Mouse (Mus musculus): ENCODE measurements around the gene Rps6ka5. TPM values are rescaled to one million over a fixed set of nuclear protein-coding genes. Genes with fewer than 3 reads are reported as not detected.

The Rps6ka5 gene
- polyA plus RNA-seq (2014; fragmentation: Nextera tagmentation; extraction: Ambion mirVana) = 4.8 and 5.2 TPM in 2 replicates

DNA sequence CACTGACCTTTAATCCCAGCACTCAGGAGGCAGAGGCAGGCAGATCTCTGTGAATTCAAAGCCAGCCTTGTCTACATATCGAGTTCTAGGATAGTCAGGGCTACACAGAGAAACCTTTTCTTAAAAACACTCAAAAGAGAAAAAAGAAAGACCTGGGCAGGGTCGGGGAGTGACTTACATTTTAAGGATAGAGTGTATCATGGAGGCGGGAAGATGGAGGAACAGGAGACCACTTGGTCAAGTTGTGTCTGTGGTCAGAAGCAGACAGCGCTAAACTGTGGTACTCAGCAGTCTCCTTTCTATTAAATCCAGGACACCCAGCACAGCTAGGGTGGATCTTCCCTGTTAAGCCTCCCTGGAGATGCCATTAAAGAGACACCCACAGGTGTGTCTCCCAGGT is at the start of gene Rps6ka5:
Gene Rps6ka5, minus strand, starts transcription at position 333 of the 400 bp plus-strand sequence.
- Histone ChIP-seq H3K27me3 (replicated peaks; ENCODE audit: control insufficient read depth, insufficient read depth, low read length) (no peaks in the 10 kb centered on the region), H3K9me3 (ENCODE audit: control insufficient read depth, low read length) (no peaks in the 10 kb centered on the region), H3K4me3 (ENCODE audit: low read depth, low read length) (peak within 1 kb of the TSS; percentile 84; the same call in 1 of the 2 replicates), H3K9ac (ENCODE audit: low read depth, low read length) (no peak within 1 kb of the TSS), H3K27ac (replicated peaks; ENCODE audit: low read depth, low read length) (no peak within 1 kb of the TSS), H3K4me1 (ENCODE audit: control insufficient read depth, insufficient read depth, low read length) (peaks cover 16% of the 10 kb centered on the region), H3K36me3 (ENCODE audit: control insufficient read depth, insufficient read depth, low read length) (no peaks in the 10 kb centered on the region), H3K4me2 (ENCODE audit: low read depth, low read length) (peak within 1 kb of the TSS; percentile 93)
- DNase-seq (ENCODE audit: low spot score) (no peak), ATAC-seq (ENCODE audit: low read depth) (no peak)
- 92% methylated on average over 4 of the region's 4 CpGs for WGBS

DNA sequence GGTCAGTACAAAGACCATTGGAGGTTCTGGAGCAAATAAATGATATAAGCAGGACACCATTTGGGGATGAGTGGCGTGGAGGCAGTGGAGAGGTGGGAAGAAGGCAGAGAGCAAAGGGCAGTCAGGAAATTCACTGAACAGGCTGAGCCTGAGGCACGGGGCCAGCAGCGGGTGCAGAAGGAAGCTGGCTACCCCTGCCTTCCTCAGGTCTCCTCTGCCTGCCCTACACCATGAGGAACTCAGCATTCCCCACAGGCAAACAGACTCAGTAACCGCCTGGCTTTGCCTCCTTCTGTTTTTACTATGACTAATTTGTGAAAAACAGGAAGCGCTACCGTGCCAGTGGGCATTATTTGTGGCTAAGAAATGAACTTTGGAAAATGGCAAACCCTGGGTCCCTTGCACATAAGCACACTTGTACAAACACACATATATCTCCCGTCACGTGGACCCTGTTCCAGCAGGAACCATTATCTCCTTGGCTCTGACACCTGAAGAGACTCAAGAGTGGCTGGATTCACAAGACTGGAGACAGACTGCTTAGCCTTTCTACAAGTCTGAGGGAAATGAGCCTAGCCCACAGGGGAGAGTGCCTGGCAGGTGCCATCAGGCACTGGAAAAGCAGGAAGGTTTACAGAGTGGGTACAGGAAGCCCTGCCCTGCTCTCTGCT is 49.3 kb upstream of the Rps6ka5 start:
- ATAC-seq (ENCODE audit: low read depth) (no peak), DNase-seq (ENCODE audit: low spot score) (no peak)
- no peaks in the 10 kb centered on the region for H3K27me3 ChIP-seq (replicated peaks; ENCODE audit: control insufficient read depth, insufficient read depth, low read length)
- no peaks in the 10 kb centered on the region for H3K36me3 ChIP-seq (ENCODE audit: control insufficient read depth, insufficient read depth, low read length)
- H3K4me1 ChIP-seq (ENCODE audit: control insufficient read depth, insufficient read depth, low read length) = peaks cover 25% of the 10 kb centered on the region
- WGBS = 70% methylated on average over 8 of the region's 8 CpGs
- no peak overlapping the region for H3K4me3 ChIP-seq (ENCODE audit: low read depth, low read length)
- no peak overlapping the region for H3K9ac ChIP-seq (ENCODE audit: low read depth, low read length)
- no peak overlapping the region for H3K27ac ChIP-seq (replicated peaks; ENCODE audit: low read depth, low read length)
- no peak overlapping the region for H3K4me2 ChIP-seq (ENCODE audit: low read depth, low read length)
- no peaks in the 10 kb centered on the region for H3K9me3 ChIP-seq (ENCODE audit: control insufficient read depth, low read length)

DNA sequence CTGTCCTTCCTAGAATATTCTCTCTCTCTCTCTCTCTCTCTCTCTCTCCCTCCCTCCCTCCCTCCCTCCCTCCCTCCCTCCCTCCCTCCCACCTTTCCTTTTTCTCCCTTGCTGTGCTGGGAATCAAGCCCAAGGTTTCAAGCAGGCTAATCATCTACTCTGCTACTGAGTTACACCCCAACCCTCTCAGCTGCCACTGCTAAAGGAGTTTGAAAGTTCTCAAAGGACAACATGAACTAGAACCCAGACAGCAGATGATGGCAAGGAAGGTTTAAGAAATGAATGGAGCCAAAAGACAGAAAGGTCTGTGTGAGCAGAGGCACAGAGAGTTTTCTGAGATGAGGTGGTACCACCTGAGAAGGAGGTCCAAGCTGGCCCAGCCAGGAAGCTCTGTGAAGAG is 48.5 kb upstream of the Rps6ka5 start:
- DNase-seq (ENCODE audit: low spot score) (no peak), ATAC-seq (ENCODE audit: low read depth) (no peak)
- Histone ChIP-seq H3K4me3 (ENCODE audit: low read depth, low read length) (no peak overlapping the region), H3K36me3 (ENCODE audit: control insufficient read depth, insufficient read depth, low read length) (no peaks in the 10 kb centered on the region), H3K27ac (replicated peaks; ENCODE audit: low read depth, low read length) (no peak overlapping the region), H3K4me2 (ENCODE audit: low read depth, low read length) (no peak overlapping the region), H3K4me1 (ENCODE audit: control insufficient read depth, insufficient read depth, low read length) (peaks cover 25% of the 10 kb centered on the region), H3K27me3 (replicated peaks; ENCODE audit: control insufficient read depth, insufficient read depth, low read length) (no peaks in the 10 kb centered on the region), H3K9me3 (ENCODE audit: control insufficient read depth, low read length) (no peaks in the 10 kb centered on the region), H3K9ac (ENCODE audit: low read depth, low read length) (no peak overlapping the region)

DNA sequence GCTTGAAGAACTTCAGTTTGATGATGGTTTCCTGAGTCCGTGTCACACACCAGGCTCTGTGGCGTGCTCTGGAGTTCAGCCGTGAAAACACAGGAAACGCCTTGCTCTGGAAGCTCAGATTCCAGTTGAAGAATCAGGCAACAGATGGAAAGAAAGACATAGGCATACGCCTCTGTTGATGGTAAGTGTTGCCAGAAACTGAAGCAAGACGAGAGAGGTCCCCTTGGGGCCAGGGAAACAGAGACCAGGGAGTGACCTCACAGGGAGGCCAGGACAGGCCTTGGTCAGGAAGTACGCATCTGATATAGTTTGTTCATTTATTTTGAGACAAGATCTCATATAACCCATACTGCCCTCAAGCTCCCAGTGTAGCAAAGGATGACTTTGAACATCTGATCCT is 48.0 kb upstream of the Rps6ka5 start:
- ATAC-seq (ENCODE audit: low read depth) (no peak), DNase-seq (ENCODE audit: low spot score) (no peak)
- H3K9ac ChIP-seq (ENCODE audit: low read depth, low read length) = no peak overlapping the region
- H3K36me3 ChIP-seq (ENCODE audit: control insufficient read depth, insufficient read depth, low read length) = no peaks in the 10 kb centered on the region
- H3K27ac ChIP-seq (replicated peaks; ENCODE audit: low read depth, low read length) = no peak overlapping the region
- no peaks in the 10 kb centered on the region for H3K27me3 ChIP-seq (replicated peaks; ENCODE audit: control insufficient read depth, insufficient read depth, low read length)
- no peak overlapping the region for H3K4me2 ChIP-seq (ENCODE audit: low read depth, low read length)
- H3K4me3 ChIP-seq (ENCODE audit: low read depth, low read length) = no peak overlapping the region
- no peaks in the 10 kb centered on the region for H3K9me3 ChIP-seq (ENCODE audit: control insufficient read depth, low read length)
- WGBS = 53% methylated on average over 7 of the region's 7 CpGs
- peaks cover 23% of the 10 kb centered on the region for H3K4me1 ChIP-seq (ENCODE audit: control insufficient read depth, insufficient read depth, low read length)

DNA sequence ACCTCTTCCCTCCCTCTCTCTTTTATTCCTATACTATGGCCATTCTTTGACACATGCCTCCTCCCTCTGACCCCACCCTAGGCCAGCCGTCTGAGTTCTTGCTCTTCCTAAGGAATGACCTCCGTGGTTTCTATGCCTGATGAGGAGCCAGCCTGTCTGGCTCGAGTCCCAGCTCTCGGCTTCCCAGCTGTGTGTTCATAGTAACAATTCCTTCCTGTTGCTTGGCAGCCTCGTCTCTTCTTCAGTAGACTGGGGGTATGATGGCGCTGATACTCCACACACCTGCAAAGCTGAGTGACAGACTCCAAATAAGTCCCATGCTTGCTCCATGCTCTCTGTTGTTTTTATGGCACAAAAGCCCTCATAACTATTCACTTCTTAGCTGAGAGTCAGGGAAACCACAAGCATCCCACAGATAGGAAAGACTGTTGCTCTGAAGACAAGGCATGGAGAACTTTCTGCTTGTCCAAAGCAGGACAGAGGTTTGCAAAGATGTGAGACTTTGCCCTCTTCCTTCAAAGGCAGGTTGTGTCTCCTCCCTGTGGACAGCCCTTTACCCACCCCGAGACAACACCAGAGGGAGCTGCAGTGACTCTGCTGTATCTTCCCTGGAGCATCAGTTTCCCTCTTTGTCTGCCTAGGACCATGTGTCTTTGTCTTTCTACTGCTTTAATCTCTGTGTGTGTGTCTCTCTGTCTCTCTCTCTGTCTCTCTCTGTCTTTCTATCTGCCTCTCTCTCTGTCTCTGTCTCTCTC is 45.6 kb upstream of the Rps6ka5 start:
- Histone ChIP-seq H3K9ac (ENCODE audit: low read depth, low read length) (no peak overlapping the region), H3K9me3 (ENCODE audit: control insufficient read depth, low read length) (no peaks in the 10 kb centered on the region), H3K36me3 (ENCODE audit: control insufficient read depth, insufficient read depth, low read length) (no peaks in the 10 kb centered on the region), H3K4me1 (ENCODE audit: control insufficient read depth, insufficient read depth, low read length) (peaks cover 8% of the 10 kb centered on the region; the same call in 1 of the 2 replicates), H3K4me2 (ENCODE audit: low read depth, low read length) (no peak overlapping the region; the same call in 1 of the 2 replicates), H3K27me3 (replicated peaks; ENCODE audit: control insufficient read depth, insufficient read depth, low read length) (no peaks in the 10 kb centered on the region), H3K27ac (replicated peaks; ENCODE audit: low read depth, low read length) (no peak overlapping the region), H3K4me3 (ENCODE audit: low read depth, low read length) (no peak overlapping the region)
- DNase-seq (ENCODE audit: low spot score) = peak; percentile 79
- 27% methylated on average over 7 of the region's 7 CpGs for WGBS
- peak; percentile 60 for ATAC-seq (ENCODE audit: low read depth)

DNA sequence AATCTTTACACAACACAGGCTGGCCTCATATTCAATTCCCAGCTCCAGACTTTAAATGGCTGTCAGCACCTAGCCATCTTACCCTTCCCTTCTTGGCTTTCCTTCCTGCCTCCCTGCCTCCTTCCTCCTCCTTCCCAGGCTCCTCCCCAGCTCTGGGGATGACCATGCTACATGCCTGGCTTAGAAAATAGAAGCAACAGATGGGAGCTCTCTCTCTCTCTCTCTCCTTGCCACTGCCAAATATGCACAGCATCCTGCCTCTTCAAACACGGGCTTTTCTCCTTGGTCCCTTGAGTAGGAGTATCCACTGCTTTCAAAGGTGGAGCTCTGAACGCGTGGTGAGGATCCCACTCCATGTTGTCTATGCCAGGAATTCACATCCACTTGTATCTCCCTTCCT is 44.0 kb upstream of the Rps6ka5 start:
- Histone ChIP-seq H3K27ac (replicated peaks; ENCODE audit: low read depth, low read length) (no peak overlapping the region), H3K9me3 (ENCODE audit: control insufficient read depth, low read length) (no peaks in the 10 kb centered on the region), H3K4me1 (ENCODE audit: control insufficient read depth, insufficient read depth, low read length) (peaks cover 8% of the 10 kb centered on the region; the same call in 1 of the 2 replicates), H3K27me3 (replicated peaks; ENCODE audit: control insufficient read depth, insufficient read depth, low read length) (no peaks in the 10 kb centered on the region), H3K4me2 (ENCODE audit: low read depth, low read length) (no peak overlapping the region), H3K36me3 (ENCODE audit: control insufficient read depth, insufficient read depth, low read length) (no peaks in the 10 kb centered on the region), H3K9ac (ENCODE audit: low read depth, low read length) (no peak overlapping the region), H3K4me3 (ENCODE audit: low read depth, low read length) (no peak overlapping the region)
- DNase-seq (ENCODE audit: low spot score) (no peak), ATAC-seq (ENCODE audit: low read depth) (no peak)
- WGBS = 65% methylated on average over 3 of the region's 3 CpGs

DNA sequence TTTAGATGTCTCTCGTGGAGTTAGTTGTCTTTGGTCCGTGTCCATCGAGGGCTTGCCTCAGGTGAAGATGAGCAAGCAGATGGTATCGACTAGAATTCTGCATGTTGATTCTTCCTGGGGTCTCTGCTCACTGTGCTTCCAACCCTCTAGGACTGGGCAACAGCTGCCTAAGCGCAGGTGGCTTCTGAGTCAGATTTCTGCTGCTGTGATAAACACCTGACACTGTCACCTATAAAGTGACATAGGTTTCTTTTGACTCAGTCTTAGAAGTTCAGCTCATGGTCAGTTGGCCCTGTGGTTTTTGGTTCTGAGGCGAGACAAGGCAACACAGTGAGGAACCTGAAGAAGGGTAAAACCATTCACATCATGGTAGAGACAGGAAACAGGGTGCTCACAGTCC is 43.1 kb upstream of the Rps6ka5 start:
- Histone ChIP-seq H3K36me3 (ENCODE audit: control insufficient read depth, insufficient read depth, low read length) (no peaks in the 10 kb centered on the region), H3K4me2 (ENCODE audit: low read depth, low read length) (no peak overlapping the region), H3K27ac (replicated peaks; ENCODE audit: low read depth, low read length) (no peak overlapping the region), H3K9ac (ENCODE audit: low read depth, low read length) (no peak overlapping the region), H3K4me3 (ENCODE audit: low read depth, low read length) (no peak overlapping the region), H3K27me3 (replicated peaks; ENCODE audit: control insufficient read depth, insufficient read depth, low read length) (no peaks in the 10 kb centered on the region), H3K4me1 (ENCODE audit: control insufficient read depth, insufficient read depth, low read length) (peaks cover 8% of the 10 kb centered on the region; the same call in 1 of the 2 replicates), H3K9me3 (ENCODE audit: control insufficient read depth, low read length) (no peaks in the 10 kb centered on the region)
- WGBS = 90% methylated on average over 6 of the region's 6 CpGs
- DNase-seq (ENCODE audit: low spot score) (no peak), ATAC-seq (ENCODE audit: low read depth) (no peak)

DNA sequence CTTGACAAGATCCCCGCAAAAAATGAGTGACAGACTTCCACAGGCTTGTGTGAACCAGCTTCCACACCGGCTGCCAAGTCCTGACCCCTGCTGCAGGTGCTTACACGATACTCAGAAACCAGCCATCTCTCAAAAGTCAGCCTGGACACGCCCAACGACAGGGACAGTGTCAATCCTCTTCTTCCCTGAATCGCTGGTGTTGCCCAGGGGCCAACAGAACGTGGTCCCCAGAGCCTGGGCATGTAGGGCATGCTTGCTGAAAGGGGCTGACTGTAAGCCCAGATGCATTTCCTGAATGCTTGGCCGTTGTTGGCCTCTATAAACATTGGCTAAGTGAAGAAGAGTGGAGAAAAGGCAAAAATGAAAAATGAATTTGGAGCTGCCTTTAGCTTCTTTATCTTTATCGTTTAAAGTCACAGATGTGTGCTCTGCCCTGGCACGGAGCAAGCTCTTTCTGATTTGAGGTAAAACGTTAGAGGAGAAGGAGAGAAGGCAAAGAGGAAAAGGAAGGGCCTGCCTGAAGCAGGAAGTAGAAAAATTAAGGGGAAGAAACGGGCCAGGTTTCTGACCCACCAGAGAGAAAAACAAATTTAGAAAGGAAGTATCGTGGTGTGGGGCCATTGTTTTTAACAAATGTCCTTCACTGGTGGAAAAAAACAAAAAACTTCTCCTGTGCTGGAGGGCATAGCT is 37.7 kb upstream of the Rps6ka5 start:
- ATAC-seq (ENCODE audit: low read depth) (no peak), DNase-seq (ENCODE audit: low spot score) (no peak)
- Histone ChIP-seq H3K9ac (ENCODE audit: low read depth, low read length) (no peak overlapping the region), H3K4me1 (ENCODE audit: control insufficient read depth, insufficient read depth, low read length) (peaks cover 4% of the 10 kb centered on the region; the same call in 1 of the 2 replicates), H3K27ac (replicated peaks; ENCODE audit: low read depth, low read length) (no peak overlapping the region; the same call in 1 of the 2 replicates), H3K9me3 (ENCODE audit: control insufficient read depth, low read length) (no peaks in the 10 kb centered on the region), H3K36me3 (ENCODE audit: control insufficient read depth, insufficient read depth, low read length) (no peaks in the 10 kb centered on the region), H3K4me2 (ENCODE audit: low read depth, low read length) (no peak overlapping the region), H3K27me3 (replicated peaks; ENCODE audit: control insufficient read depth, insufficient read depth, low read length) (no peaks in the 10 kb centered on the region), H3K4me3 (ENCODE audit: low read depth, low read length) (no peak overlapping the region)
- 51% methylated on average over 13 of the region's 13 CpGs for WGBS

All from embryonic facial prominence, embryonic 14.5 days (tissue).